Mouse (Mus musculus) heart, embryonic 11.5 days (tissue): ENCODE measurements around the gene Ndufs8. TPM values are rescaled to one million over a fixed set of nuclear protein-coding genes. Genes with fewer than 3 reads are reported as not detected.

Experiments used
- ATAC-seq: fragments of 200-750 bp; cut with Nextera tagmentation; replicated peaks from 2 replicates; pipeline ENCODE4 v1.8.0; 2017; ENCODE audit warnings: moderate library complexity; ENCODE audit not compliant: insufficient number of reproducible peaks, low FRiP score, low TSS enrichment
- H3K27ac ChIP-seq: fragments of 300-500 bp; sonication (generic); 2 replicates; pipeline ENCODE4 v1.5.1; 2014; ENCODE audit warnings: mild to moderate bottlenecking, low read depth, low read length
- H3K27me3 ChIP-seq: fragments of 300-500 bp; sonication (generic); 2 replicates; pipeline ENCODE4 v1.6.1; 2014; ENCODE audit warnings: mild to moderate bottlenecking, low read length, mixed read lengths; ENCODE audit not compliant: control insufficient read depth, insufficient read depth
- H3K36me3 ChIP-seq: fragments of 300-500 bp; sonication (generic); 2 replicates; pipeline ENCODE4 v1.6.1; 2014; ENCODE audit warnings: mild to moderate bottlenecking, low read length, moderate library complexity, mixed read lengths; ENCODE audit not compliant: control insufficient read depth, insufficient read depth
- H3K4me1 ChIP-seq: fragments of 300-500 bp; sonication (generic); 2 replicates; pipeline ENCODE4 v1.6.1; 2014; ENCODE audit warnings: low read length; ENCODE audit not compliant: control insufficient read depth, insufficient read depth
- H3K4me2 ChIP-seq: fragments of 300-500 bp; sonication (generic); 2 replicates; pipeline ENCODE4 v1.6.1; 2014; ENCODE audit warnings: mild to moderate bottlenecking, moderate library complexity
- H3K4me3 ChIP-seq: fragments of 300-500 bp; sonication (generic); 2 replicates; pipeline ENCODE4 v1.5.1; 2014; ENCODE audit warnings: low read depth, low read length
- H3K9ac ChIP-seq: fragments of 300-500 bp; sonication (generic); 2 replicates; pipeline ENCODE4 v1.6.1; 2014; ENCODE audit warnings: mild to moderate bottlenecking, low read depth, low read length, moderate library complexity
- H3K9me3 ChIP-seq: fragments of 300-500 bp; sonication (generic); replicated peaks from 2 replicates; pipeline ENCODE4 v1.6.1; 2016; ENCODE audit warnings: low read length; ENCODE audit not compliant: control insufficient read depth
- WGBS: fragments of 180-500 bp; shearing (Covaris S2); extraction: QIAGEN DNeasy Blood & Tissue Kit; methylation state at CpG from one replicate; pipeline ENCODE4 v1.1.7; 2014; ENCODE audit not compliant: insufficient replicate concordance; 5-methylcytosine and 5-hydroxymethylcytosine counted together
- polyA plus RNA-seq: library from polyadenylated mRNA; unstranded; fragments of >200 nt; fragmentation: Nextera tagmentation; extraction: Ambion mirVana; gene quantifications from 2 replicates; pipeline ENCODE4 v1.2.1, GENCODE M21; 2014

Gene Ndufs8
- polyA plus RNA-seq, 1 experiment from 2014 or later, result 376 TPM

- Histone ChIP-seq H3K9ac (0 out of 2 replicates have a peak overlapping the region, but pooled peaks have one; percentile 34), H3K36me3 (no peaks in the 10 kb centered on the region), H3K27me3 (no peaks in the 10 kb centered on the region), H3K9me3 (no peaks in the 10 kb centered on the region), H3K4me2 (no peak overlapping the region), H3K27ac (no peak overlapping the region), H3K4me1 (peaks cover 14% of the 10 kb centered on the region), H3K4me3 (no peak overlapping the region)
- 75% methylated on average over 11 of the region's 11 CpGs for WGBS
- ATAC-seq, result no peak
Observed at GRCm38 (mm10) chr19:3916727-3917126, 4.2 kb upstream of the Ndufs8 start.

DNA sequence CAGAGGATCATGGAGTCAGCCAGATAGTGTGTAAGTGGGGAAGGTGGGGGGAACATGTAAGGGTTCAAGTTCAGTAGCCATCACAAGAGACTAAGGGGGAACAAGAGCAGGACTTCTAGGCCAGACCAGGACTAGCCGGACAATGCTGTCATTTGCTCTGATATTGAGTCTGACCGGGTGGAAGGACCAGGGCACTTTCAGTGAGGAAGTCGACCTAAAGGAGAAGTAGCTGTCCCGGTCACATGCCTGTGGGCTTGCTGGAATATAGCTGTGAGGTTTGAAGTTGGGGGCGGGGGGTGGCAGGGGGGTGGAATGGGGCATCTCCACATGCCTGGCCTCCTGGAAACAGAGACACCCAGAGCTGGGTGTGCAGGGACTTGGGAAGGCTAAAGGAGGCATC lies 2.0 kb upstream of the Ndufs8 start:
- Histone ChIP-seq H3K27ac (no peak overlapping the region), H3K9ac (no peak overlapping the region), H3K4me1 (peaks cover 17% of the 10 kb centered on the region), H3K4me2 (no peak overlapping the region), H3K27me3 (no peaks in the 10 kb centered on the region), H3K36me3 (no peaks in the 10 kb centered on the region), H3K9me3 (no peaks in the 10 kb centered on the region), H3K4me3 (no peak overlapping the region)
- ATAC-seq, result no peak
- 86% methylated on average over 5 of the region's 5 CpGs for WGBS

- no peaks in the 10 kb centered on the region for H3K9me3 ChIP-seq
- peak overlapping the region; percentile 67 for H3K4me2 ChIP-seq
- peak overlapping the region; percentile 77 for H3K9ac ChIP-seq
- no peak for ATAC-seq
- no peaks in the 10 kb centered on the region for H3K27me3 ChIP-seq
- peak overlapping the region; percentile 62 for H3K4me3 ChIP-seq
- H3K4me1 ChIP-seq, result peaks cover 14% of the 10 kb centered on the region
- peak overlapping the region; percentile 78; the same call in 1 of the 2 replicates for H3K27ac ChIP-seq
- 83% methylated on average over 8 of the region's 8 CpGs for WGBS
- no peaks in the 10 kb centered on the region for H3K36me3 ChIP-seq
Observed at GRCm38 (mm10) chr19:3913692-3914091, 1.1 kb upstream of the Ndufs8 start.

DNA sequence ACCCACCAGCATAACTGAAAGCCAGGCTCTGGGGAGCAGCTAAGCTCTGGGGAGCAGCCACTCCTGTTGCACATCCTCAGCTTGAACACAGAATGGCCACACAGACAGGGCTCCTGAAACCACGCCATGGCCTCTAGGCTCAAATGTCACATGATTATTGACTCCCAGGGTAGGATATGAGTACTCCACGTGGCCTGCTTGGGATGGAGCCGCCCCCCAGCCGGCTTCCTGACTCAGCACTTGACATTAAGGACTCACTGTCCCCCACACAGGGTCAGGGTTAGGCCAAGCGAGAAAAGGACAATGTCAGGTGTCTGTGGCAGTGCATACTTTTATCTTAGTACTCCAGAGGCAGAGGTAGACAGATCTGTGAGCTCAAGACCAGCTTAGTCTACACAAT lies 2.4 kb downstream of the Ndufs8 start:
- H3K9ac ChIP-seq, result no peak overlapping the region
- H3K4me1 ChIP-seq, result peaks cover 27% of the 10 kb centered on the region
- no peak for ATAC-seq
- H3K4me2 ChIP-seq, result no peak overlapping the region
- H3K27me3 ChIP-seq, result no peaks in the 10 kb centered on the region
- H3K27ac ChIP-seq, result no peak overlapping the region
- H3K9me3 ChIP-seq, result no peaks in the 10 kb centered on the region
- H3K36me3 ChIP-seq, result 0 out of 2 replicates have a peak, but pooled peaks cover 3% of the 10 kb centered on the region
- no peak overlapping the region for H3K4me3 ChIP-seq
- WGBS, result 79% methylated on average over 5 of the region's 5 CpGs

GRCm38 (mm10) chr19:3907876-3908660 lies 4.5 kb downstream of the Ndufs8 start:
- no peak for ATAC-seq
- H3K4me1 ChIP-seq, result peaks cover 32% of the 10 kb centered on the region

DNA sequence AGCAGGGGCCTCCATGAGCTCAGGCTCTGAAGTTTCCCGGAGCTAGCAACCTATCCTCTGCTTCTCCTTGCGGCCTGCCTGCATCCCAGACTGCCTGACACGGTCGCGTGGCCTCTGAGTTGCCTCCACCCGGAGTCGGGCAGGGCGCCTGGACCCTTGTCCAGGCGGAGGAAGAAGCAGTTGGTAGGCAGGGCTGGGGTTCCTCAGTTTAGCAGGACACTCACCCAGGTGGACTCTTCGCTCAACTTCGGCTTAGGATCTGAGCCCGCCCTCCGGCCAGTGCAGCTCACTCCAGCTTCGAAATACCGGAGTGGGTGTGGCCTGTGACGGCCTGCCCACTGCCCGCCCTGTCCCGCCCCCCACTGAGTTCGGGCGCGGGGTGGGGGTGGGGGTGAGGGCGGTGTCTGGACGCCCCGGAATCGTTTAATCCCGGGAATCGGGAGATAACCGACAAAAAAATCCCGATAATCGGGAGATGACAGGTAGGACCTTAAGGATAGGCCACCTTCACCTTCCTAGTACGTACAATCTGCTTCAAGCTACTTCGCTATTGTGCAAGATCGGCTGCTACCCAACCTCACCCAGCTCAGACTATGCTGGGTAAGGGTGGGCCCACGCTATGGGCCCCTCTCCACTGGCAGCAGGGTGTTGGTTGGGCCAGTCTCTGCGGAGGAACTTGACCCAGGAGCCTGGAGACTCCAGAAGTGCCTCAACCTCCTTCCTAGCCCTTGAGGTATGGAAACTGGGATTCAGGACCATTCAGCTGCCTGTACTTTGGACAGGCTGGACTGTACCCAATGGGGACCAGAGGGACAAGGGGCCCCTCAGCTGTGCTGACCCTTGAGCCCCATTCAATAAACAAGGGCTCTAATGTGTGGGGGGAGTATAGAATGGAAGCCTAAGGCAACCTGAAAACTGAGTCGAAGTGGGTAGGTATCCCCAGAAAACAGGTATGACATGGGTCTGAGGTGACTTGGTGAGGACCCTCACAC lies 5.5 kb downstream of the Ndufs8 start, which contains the start of gene Tcirg1:
Gene Tcirg1 (minus strand): TSS at position 339 of the 992 bp plus-strand sequence.
- 4% methylated on average over 36 of the region's 36 CpGs for WGBS
- ATAC-seq, result peak; percentile 81

More at GRCm38 (mm10) chr19:3907876-3908660, 4.5 kb downstream of the Ndufs8 start:
- no peak overlapping the region for H3K27ac ChIP-seq
- H3K4me2 ChIP-seq, result no peak overlapping the region
- H3K9ac ChIP-seq, result no peak overlapping the region
- 75% methylated on average over 8 of the region's 8 CpGs for WGBS
- H3K36me3 ChIP-seq, result 0 out of 2 replicates have a peak, but pooled peaks cover 3% of the 10 kb centered on the region
- H3K9me3 ChIP-seq, result no peaks in the 10 kb centered on the region
- H3K27me3 ChIP-seq, result no peaks in the 10 kb centered on the region
- H3K4me3 ChIP-seq, result no peak overlapping the region

GRCm38 (mm10) chr19:3906326-3906725 lies 6.2 kb downstream of the Ndufs8 start:
- WGBS, result 23% methylated on average over 10 of the region's 10 CpGs
- H3K4me1 ChIP-seq, result peaks cover 23% of the 10 kb centered on the region
- peak overlapping the region; percentile 80; the same call in 1 of the 2 replicates for H3K27ac ChIP-seq
- H3K4me3 ChIP-seq, result peak overlapping the region; percentile 60
- H3K4me2 ChIP-seq, result peak overlapping the region; percentile 90
- peak overlapping the region; percentile 72 for H3K9ac ChIP-seq
- ATAC-seq, result 0 out of 2 replicates have a peak, but pooled peaks have one; percentile 15
- H3K27me3 ChIP-seq, result no peaks in the 10 kb centered on the region
- no peaks in the 10 kb centered on the region for H3K9me3 ChIP-seq
- H3K36me3 ChIP-seq, result 0 out of 2 replicates have a peak, but pooled peaks cover 11% of the 10 kb centered on the region

More for the DNA sequence above, 5.5 kb downstream of the Ndufs8 start, which contains the start of gene Tcirg1:
- Histone ChIP-seq H3K4me3 (peak within 1 kb of the TSS; percentile 60), H3K4me2 (peak within 1 kb of the TSS; percentile 90), H3K9me3 (no peaks in the 10 kb centered on the region), H3K36me3 (0 out of 2 replicates have a peak, but pooled peaks cover 5% of the 10 kb centered on the region), H3K27me3 (no peaks in the 10 kb centered on the region), H3K4me1 (peaks cover 30% of the 10 kb centered on the region), H3K27ac (peak within 1 kb of the TSS; percentile 80), H3K9ac (peak within 1 kb of the TSS; percentile 72)
